Mouse (Mus musculus) cerebellum, adult 2 months (tissue): ENCODE results near the gene Mnd1. TPM values are rescaled to one million over a fixed set of nuclear protein-coding genes. Genes with fewer than 3 reads are reported as not detected.

Experiments used
- DNase-seq, 2 experiments: peaks; one replicate each; pipeline ENCODE4 v3.0.0; 2021
- H3K27ac ChIP-seq: fragments of 200-500 bp; 2 replicates; pipeline ENCODE4 v1.5.1; 2012; ENCODE audit warnings: low read length, control low read depth, inconsistent platforms; ENCODE audit not compliant: insufficient read depth
- H3K27me3 ChIP-seq: fragments of 200-500 bp; 2 replicates; pipeline ENCODE4 v1.6.1; 2012; ENCODE audit warnings: inconsistent platforms, mild to moderate bottlenecking, low read length, moderate library complexity; ENCODE audit not compliant: control insufficient read depth, insufficient read depth
- H3K4me1 ChIP-seq: fragments of 200-500 bp; 2 replicates; pipeline ENCODE4 v1.6.1; 2011; ENCODE audit warnings: low read length; ENCODE audit not compliant: control insufficient read depth, insufficient read depth
- H3K4me3 ChIP-seq: fragments of 200-500 bp; replicated peaks from 2 replicates; pipeline ENCODE3; 2011; ENCODE audit warnings: mild to moderate bottlenecking, low read depth, low read length, control low read depth; ENCODE audit not compliant: insufficient read depth
- CTCF ChIP-seq: fragments of 200-500 bp; IDR thresholded peaks from 2 replicates; pipeline ENCODE4 v1.5.1; 2011; ENCODE audit warnings: low read depth, mild to moderate bottlenecking, control low read depth, low read length, moderate library complexity, borderline replicate concordance; ENCODE audit not compliant: insufficient read depth
- POLR2A ChIP-seq: fragments of 200-500 bp; IDR thresholded peaks from 2 replicates; pipeline ENCODE4 v1.6.1; 2011; ENCODE audit warnings: low read length, control low read depth, borderline replicate concordance; ENCODE audit not compliant: insufficient read depth
- WGBS: fragments of 180-500 bp; shearing (Covaris S2); methylation state at CpG from one replicate; pipeline ENCODE4 v1.1.7; 2018; 5-methylcytosine and 5-hydroxymethylcytosine counted together
- polyA plus RNA-seq: library from polyadenylated mRNA; depleted of rRNA; stranded (reverse); fragments of >200 nt; gene quantifications from 2 replicates; pipeline ENCODE4 v1.2.3, GENCODE M21; 2012

Gene Mnd1
- polyA plus RNA-seq, 1 experiment = 1.7 TPM

- DNase-seq = no peak
- no peaks in the 10 kb centered on the region for H3K4me1 ChIP-seq
- WGBS = 75% methylated on average over 11 of the region's 11 CpGs
- no peak overlapping the region for H3K4me3 ChIP-seq
- TF ChIP-seq POLR2A (no peak), CTCF (no peak)
- H3K27me3 ChIP-seq = no peaks in the 10 kb centered on the region
- no peak overlapping the region for H3K27ac ChIP-seq
Measured at GRCm38 (mm10) chr3:84128871-84129870, 26.4 kb downstream of the Mnd1 start.

- Histone ChIP-seq H3K27ac (no peak overlapping the region), H3K4me1 (no peaks in the 10 kb centered on the region), H3K27me3 (no peaks in the 10 kb centered on the region), H3K4me3 (no peak overlapping the region)
- TF ChIP-seq CTCF (no peak), POLR2A (no peak)
- 96% methylated on average over 2 of the region's 2 CpGs for WGBS
- DNase-seq = no peak
Measured at GRCm38 (mm10) chr3:84127431-84127830, 28.2 kb downstream of the Mnd1 start.

DNA sequence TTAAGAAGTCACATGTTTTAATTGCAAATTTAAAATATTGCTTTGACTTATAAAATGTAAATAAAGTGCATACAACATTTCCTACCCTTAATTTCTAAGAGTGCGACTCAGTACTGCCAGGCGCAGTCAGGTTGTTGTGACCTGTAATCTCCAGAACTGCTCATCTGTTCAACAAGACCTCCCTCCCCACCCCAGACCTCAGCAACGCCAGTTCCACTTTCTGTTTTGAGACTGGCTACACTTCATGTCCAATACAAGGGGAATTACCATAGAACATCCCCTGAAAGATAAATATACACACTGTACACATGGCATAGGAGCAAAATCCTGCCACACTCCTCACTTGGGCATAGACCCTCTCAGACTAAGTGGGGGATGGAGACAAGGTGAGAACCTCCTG is 28.9 kb downstream of the Mnd1 start:
- TF ChIP-seq CTCF (no peak), POLR2A (no peak)
- no peak for DNase-seq
- WGBS = 86% methylated on average over 3 of the region's 3 CpGs

DNA sequence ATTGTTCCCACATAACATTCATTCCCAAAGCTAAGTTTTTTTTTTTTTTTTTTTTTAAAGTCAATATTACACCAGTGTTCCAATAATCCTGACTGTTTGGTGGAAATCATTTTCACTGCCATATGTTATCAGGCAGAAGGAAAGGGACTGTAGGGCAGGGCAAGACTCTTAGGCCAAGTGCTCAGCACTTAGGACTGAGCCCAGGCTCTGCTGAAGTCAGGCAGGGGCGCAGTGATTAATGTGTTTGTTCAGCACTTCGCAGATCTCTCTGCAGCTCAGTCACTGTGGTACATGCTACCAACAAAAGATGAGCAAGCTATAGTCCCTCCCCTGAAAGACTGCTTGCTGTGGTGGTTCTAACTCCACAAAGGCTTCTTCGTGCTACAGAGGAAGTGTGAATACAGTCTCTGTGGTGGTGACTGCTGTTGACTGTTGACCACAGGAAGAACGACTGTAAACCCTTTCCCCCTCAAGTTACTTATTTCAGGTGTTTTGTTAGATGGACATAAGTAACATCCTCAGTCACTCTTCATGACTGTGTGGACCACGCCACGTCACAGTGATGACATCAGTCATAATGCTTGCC is 29.8 kb downstream of the Mnd1 start:
- DNase-seq = no peak
- TF ChIP-seq POLR2A = no peak
- TF ChIP-seq CTCF = no peak
- 71% methylated on average over 6 of the region's 6 CpGs for WGBS
- Histone ChIP-seq H3K27me3 (no peaks in the 10 kb centered on the region), H3K4me1 (no peaks in the 10 kb centered on the region), H3K4me3 (no peak overlapping the region), H3K27ac (no peak overlapping the region)

More for the DNA sequence above, 28.9 kb downstream of the Mnd1 start:
- Histone ChIP-seq H3K4me1 (no peaks in the 10 kb centered on the region), H3K27me3 (no peaks in the 10 kb centered on the region), H3K27ac (no peak overlapping the region), H3K4me3 (no peak overlapping the region)

- TF ChIP-seq POLR2A = no peak
- TF ChIP-seq CTCF = peak; percentile 43; the same call in 1 of the 2 replicates
- Histone ChIP-seq H3K27me3 (no peaks in the 10 kb centered on the region), H3K4me3 (no peak overlapping the region), H3K4me1 (no peaks in the 10 kb centered on the region), H3K27ac (no peak overlapping the region)
- WGBS = 66% methylated on average over 3 of the region's 3 CpGs
- peak; percentile 2 to 10 for DNase-seq
Measured at GRCm38 (mm10) chr3:84123461-84123860, 32.1 kb downstream of the Mnd1 start.

DNA sequence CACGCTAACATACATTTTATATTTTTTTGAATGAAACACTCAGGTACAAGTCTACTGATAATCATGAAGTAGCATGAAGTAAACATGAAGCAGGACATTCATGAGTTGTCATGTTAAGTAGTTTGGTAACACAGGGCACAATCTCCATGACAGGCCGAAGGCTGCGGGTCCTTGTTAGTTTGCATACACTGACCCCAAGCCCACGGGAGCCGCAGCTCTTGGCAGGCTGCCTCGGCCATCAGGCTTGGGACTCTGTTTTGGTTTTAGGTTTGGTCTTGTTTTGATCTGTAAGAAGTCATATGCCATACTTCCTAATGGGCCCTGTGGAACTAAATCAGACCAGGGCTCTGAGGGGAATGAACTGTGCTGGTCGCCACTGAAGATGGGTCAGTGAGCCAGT is 36.9 kb downstream of the Mnd1 start:
- TF ChIP-seq CTCF (no peak), POLR2A (no peak)
- Histone ChIP-seq H3K4me3 (no peak overlapping the region), H3K27me3 (no peaks in the 10 kb centered on the region), H3K27ac (no peak overlapping the region), H3K4me1 (no peaks in the 10 kb centered on the region)
- WGBS = 38% methylated on average over 7 of the region's 7 CpGs
- no peak for DNase-seq

DNA sequence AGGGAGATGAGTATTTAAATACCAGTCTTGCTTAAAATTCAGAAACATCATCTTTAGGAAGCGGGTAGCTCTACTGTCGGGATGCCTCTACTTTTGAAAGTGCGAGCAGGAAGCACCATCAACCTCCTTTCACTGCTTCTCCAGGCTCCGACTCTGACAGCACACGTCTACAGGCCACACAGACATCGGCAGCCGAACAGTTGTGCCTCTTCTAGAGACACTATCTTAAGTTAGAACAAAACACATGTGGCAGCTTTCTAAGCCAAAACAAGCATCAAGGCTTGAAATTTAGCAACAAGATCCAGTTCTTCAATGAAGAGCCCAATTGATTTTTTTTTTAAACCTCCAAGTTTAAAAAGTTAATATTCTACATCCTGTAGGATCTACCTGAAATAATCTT is 37.4 kb downstream of the Mnd1 start:
- WGBS = 83% methylated on average over 7 of the region's 7 CpGs
- H3K4me3 ChIP-seq = no peak overlapping the region
- H3K27ac ChIP-seq = no peak overlapping the region
- H3K27me3 ChIP-seq = no peaks in the 10 kb centered on the region
- DNase-seq = no peak
- no peaks in the 10 kb centered on the region for H3K4me1 ChIP-seq
- TF ChIP-seq CTCF = no peak
- TF ChIP-seq POLR2A = no peak

GRCm38 (mm10) chr3:84108614-84109013 is 47.0 kb downstream of the Mnd1 start:
- DNase-seq = no peak
- Histone ChIP-seq H3K4me1 (no peaks in the 10 kb centered on the region), H3K27me3 (no peaks in the 10 kb centered on the region), H3K27ac (no peak overlapping the region), H3K4me3 (no peak overlapping the region)
- WGBS = 88% methylated on average over 2 of the region's 2 CpGs
- no peak for TF ChIP-seq POLR2A
- TF ChIP-seq CTCF = no peak
